Mouse (Mus musculus) monocyte, adult 2 months (primary cell): ENCODE data around the gene Kcnb1.
A peak's percentile ranks its signal among the peaks of the same experiment; 100 is the strongest.

Source experiments
- DNase-seq, 2 experiments: peaks; one replicate each; pipeline ENCODE4 v3.0.0; 2022; ENCODE audit warnings: low spot score in 2 of 2, low read depth in 1 of 2

Gene Kcnb1

GRCm38 (mm10) chr2:167190076-167190399, at the start of gene Kcnb1:
Gene Kcnb1 (minus strand): TSS chr2:167190155.
- DNase-seq = no peak

GRCm38 (mm10) chr2:167239262-167239661, 49.3 kb upstream of the Kcnb1 start:
- no peak for DNase-seq

GRCm38 (mm10) chr2:167237224-167237623, 47.3 kb upstream of the Kcnb1 start:
- DNase-seq = no peak

- DNase-seq = no peak
These were observed 46.2 kb upstream of the Kcnb1 start for GRCm38 (mm10) chr2:167236174-167236573.

GRCm38 (mm10) chr2:167235338-167236018, 45.5 kb upstream of the Kcnb1 start:
- DNase-seq = no peak

DNA sequence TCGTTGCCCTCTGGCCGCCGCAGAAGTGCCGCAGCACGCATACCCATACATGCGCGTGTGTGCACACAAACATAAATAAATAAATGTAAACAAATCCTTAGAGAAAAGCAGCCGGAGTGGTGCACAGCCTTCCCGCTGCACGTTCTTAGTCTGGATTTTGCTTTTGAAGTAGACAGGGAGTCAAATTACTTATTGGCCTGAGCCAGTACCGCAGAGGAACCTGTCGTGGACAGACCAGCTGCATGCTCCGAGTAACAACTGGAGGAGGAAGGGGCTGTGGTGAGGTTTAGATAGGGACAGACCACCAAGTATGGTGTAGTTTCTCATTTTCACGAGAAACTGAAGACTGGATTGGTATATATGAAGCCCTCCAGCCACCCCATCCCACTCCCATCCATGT, 43.8 kb upstream of the Kcnb1 start:
- DNase-seq = no peak

DNA sequence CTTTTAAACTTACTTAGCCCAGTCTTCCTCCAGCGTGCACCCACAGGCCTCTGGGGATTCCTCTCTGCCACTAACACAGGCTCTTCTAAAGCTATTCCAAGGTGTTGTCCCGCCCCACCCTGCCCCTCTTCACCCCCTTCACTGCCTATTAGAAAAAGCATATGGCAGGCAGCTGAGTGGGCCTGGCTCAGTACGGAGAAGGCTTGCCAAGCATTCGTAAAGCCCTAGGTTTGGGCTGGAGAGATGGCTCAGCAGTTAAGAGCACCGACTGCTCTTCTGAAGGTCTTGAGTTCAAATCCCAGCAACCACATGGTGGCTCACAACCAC, 43.0 kb upstream of the Kcnb1 start:
- no peak for DNase-seq

DNA sequence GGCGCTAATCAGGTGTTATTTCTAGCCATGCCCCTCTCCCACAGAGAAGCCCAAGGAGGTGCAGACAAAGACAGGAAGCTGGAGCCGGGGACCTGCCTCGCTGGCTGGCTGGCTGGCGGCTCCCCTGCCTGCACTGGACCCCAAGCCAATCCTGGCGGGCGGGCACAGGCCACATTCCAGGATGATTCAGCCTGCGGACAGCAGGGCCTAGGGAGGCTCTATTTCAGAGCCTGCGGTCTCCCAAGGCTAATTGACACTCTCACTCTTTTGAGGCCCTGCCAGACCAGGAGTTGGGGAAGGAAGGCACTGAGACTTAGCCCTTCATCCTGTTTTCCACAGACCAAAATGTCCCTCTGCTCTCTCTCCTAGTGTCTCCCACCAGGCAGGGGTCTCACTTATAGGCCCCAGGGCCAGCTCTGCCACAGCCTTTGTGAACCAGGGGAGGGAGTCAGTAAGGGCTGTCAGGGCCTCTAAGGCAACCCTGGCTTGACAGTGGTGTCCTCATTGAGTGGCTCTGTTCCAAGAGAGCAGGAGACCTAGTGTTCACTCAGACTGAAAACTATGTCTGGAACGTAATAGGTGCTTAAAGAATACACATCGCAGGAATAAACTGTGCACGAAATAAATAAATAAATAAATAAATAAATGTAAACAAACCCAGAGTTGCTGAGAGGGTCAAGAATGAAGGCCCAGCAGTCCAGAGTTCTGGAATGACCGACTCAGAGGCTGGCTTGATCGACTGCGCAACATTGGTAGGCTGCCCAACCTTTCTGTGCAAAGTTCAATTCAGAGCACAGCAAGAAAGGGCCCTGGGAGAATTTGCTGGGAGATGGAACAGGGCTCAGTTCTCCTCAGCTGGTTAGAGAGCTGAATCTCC, 42.4 kb upstream of the Kcnb1 start:
- no peak for DNase-seq

- no peak for DNase-seq
These were observed 40.6 kb upstream of the Kcnb1 start for GRCm38 (mm10) chr2:167230554-167230953.

- DNase-seq = peak in 1 of 2 experiments; percentile 22
These were observed 35.0 kb upstream of the Kcnb1 start for GRCm38 (mm10) chr2:167224937-167225336.

DNA sequence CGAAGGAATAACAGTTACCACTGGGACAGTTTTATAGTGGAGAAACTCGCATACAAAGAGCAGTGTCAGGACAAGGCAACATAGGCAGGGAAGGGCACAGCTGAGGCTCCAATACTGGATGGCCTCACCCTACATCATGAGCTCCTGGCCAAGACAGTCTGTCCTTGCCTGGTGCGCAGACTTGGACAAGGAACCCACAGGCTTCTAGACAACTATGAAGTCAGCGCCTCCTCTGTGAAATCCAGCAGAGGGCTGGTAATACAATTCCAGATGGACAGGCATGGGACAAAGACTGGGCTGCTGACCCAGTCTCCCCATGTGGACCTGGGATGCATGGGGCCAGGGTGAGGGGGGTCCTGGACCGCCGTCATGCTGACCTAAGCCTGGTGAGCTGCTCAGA, 34.2 kb upstream of the Kcnb1 start:
- no peak for DNase-seq

DNA sequence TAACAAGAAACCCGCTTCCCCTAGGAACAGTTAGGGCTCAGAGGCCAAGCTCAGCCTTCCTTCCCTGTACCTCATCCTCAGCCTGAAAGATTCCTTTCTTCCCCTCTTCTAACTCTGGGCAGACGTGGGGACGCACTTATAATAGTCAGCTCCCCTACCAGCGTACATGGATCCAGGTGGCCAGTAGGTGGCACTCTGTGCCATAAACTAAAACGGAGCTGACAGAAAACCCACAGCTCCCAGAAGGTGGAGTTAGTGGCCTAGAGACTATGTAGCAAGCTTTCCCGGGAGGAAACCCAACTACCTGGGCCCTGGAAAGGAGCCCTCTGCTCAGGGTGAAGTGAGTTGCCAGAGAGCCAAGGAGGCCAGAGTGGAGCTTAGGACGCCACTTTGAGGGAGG, 32.2 kb upstream of the Kcnb1 start:
- DNase-seq = peak in 1 of 2 experiments; percentile 38

DNA sequence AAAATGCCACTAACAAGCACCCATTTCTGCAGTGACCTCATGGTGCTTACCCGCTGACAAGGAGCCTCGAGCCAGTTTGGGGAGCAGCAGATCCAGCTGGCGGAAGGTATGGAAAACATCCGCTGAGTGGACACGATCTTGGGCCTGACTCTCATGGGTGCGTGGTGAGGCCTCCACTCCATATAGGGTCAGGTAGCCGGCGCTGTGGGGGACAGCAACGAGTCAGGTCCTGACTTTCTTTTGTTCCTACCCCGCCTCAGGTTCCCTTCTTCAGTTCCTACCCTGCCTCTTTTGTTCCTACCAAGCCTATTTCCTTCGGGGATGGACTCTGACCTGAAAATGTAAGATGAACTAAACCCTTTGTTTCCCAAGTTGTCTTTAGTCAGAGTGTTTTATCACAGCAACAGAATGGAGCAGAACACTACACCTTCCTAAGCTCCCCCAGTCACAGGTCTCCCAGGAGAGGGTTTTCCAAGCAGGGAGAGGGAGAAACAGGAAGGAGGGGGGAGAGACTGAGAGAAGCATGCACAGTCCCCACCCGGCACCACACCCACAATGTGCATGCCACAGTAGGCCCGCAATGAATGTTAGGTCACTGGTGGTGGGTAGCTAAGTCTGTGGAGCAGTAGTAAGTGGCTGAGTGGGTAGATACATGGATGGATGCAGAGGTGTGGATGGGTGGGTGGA, 31.3 kb upstream of the Kcnb1 start:
- DNase-seq = no peak

- DNase-seq = no peak
These were observed 30.8 kb upstream of the Kcnb1 start for GRCm38 (mm10) chr2:167220736-167221135.

- DNase-seq = peak in 1 of 2 experiments; percentile 55
These were observed 29.3 kb upstream of the Kcnb1 start for GRCm38 (mm10) chr2:167219154-167219775.

DNA sequence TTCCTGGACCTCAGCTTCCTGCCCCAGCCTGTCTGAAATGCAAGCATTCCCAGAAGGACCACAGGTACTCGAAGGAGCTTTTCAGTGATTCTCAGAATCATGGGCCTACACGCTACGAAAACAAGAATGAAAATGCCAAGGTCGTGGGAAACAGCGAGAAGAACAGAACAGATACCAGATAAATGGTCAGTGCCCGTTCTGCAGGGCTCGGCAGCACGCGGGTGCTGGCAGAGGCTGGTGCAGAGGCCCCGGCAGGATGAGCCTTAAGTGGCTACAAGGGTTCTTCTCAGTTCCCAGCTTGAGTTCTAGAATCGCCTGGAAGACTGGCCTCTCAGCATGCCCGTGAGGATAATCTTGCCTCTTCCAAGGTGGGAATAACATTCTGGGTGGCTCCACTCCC, 23.7 kb upstream of the Kcnb1 start:
- no peak for DNase-seq

DNA sequence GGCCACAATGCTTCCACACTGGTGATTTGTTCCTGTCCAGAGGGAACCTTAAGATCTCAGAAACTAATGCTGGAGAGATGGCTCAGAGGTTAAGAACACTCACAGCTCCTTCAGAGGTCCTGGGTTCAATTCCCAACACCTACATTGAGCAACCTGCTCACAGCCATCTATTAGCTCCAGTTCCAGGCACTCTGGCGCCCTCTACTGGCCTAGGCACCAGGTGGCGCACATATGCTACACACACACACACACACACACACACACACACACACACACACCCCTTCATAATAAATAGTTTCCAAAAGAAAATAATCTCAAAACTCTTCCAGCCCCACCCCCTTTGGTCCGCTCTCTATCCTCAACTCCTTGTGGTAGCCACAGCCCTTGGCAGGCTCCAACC, 23.1 kb upstream of the Kcnb1 start:
- no peak for DNase-seq

DNA sequence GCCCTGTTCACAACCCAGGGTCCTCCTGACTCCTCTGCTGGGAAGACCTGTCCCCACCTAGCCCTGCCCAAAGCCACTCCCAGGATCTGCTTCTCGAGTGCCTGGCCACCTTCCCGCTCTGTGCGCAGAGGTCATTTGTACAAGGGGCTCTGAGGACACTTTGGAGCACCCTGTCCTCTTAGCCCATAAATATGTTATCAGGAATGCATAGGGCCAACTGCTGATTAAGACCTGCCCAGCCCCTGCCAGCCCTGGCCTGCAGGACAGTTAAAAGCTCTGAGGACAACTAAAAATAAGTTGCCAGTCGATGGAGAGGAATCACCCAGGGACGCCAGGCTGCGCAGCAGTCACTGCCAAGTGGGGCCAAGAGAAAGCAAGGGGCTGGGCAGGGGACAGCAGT, 22.6 kb upstream of the Kcnb1 start:
- no peak for DNase-seq

DNA sequence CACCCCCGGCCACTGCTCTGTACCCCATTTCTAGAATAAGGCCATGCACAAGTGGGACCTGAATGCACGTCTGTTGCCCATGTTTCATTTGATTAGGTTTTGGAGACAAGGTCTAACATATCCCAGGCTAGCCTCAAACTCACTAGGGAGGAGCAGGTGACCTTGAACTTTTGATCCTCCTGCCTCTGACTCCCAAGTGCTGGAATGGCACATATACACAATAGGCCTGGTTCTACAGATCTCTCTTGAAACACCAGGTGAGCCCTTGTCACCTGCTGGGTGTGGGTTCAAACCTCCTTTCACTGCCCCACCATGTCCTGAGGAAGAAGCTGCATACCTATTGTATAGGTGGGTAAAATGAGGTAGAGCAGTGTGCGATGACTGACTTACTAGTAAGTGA, 22.1 kb upstream of the Kcnb1 start:
- no peak for DNase-seq

- no peak for DNase-seq
These were observed 19.9 kb upstream of the Kcnb1 start for GRCm38 (mm10) chr2:167209900-167210299.

GRCm38 (mm10) chr2:167208984-167209383, 19.0 kb upstream of the Kcnb1 start:
- DNase-seq = no peak
